Mouse (Mus musculus) forebrain, embryonic 15.5 days (tissue): ENCODE data around the gene Gpr84. TPM values are rescaled to one million over a fixed set of nuclear protein-coding genes. Genes with fewer than 3 reads are reported as not detected.

Experiments used
- ATAC-seq: fragments of 200-750 bp; cut with Nextera tagmentation; replicated peaks from 2 replicates; pipeline ENCODE4 v1.8.0; 2017; ENCODE audit warnings: mild to moderate bottlenecking, moderate TSS enrichment, moderate library complexity
- H3K27ac ChIP-seq: fragments of 300-500 bp; sonication (generic); replicated peaks from 2 replicates; pipeline ENCODE4 v1.5.1; 2015; ENCODE audit warnings: mild to moderate bottlenecking, inconsistent platforms
- H3K27me3 ChIP-seq: fragments of 300-500 bp; sonication (generic); 2 replicates; pipeline ENCODE4 v1.6.1; 2015; ENCODE audit warnings: inconsistent platforms
- H3K36me3 ChIP-seq: fragments of 300-500 bp; sonication (generic); 2 replicates; pipeline ENCODE4 v1.6.1; 2015; ENCODE audit warnings: mild to moderate bottlenecking, inconsistent platforms
- H3K4me1 ChIP-seq: fragments of 300-500 bp; sonication (generic); 2 replicates; pipeline ENCODE4 v1.6.1; 2015; ENCODE audit warnings: inconsistent platforms
- H3K4me2 ChIP-seq: fragments of 300-500 bp; sonication (generic); replicated peaks from 2 replicates; pipeline ENCODE4 v1.6.1; 2015; ENCODE audit warnings: mild to moderate bottlenecking, inconsistent platforms
- H3K4me3 ChIP-seq: fragments of 300-500 bp; sonication (generic); 2 replicates; pipeline ENCODE4 v1.5.1; 2015; ENCODE audit warnings: mild to moderate bottlenecking, inconsistent platforms
- H3K9ac ChIP-seq: fragments of 300-500 bp; sonication (generic); replicated peaks from 2 replicates; pipeline ENCODE4 v1.6.1; 2015; ENCODE audit warnings: mild to moderate bottlenecking, inconsistent platforms
- H3K9me3 ChIP-seq: fragments of 300-500 bp; sonication (generic); 2 replicates; pipeline ENCODE4 v1.6.1; 2016; ENCODE audit warnings: inconsistent platforms
- WGBS: fragments of 180-500 bp; shearing (Covaris S2); methylation state at CpG from one replicate; pipeline ENCODE4 v1.1.7; 2015; ENCODE audit warnings: mixed read lengths; 5-methylcytosine and 5-hydroxymethylcytosine counted together
- polyA plus RNA-seq: library from polyadenylated mRNA; unstranded; fragments of >200 nt; fragmentation: Nextera tagmentation; extraction: Ambion mirVana; gene quantifications from 2 replicates; pipeline ENCODE4 v1.2.1, GENCODE M21; 2015

The Gpr84 gene
- polyA plus RNA-seq, 1 experiment from 2014 or later, result 0.37 TPM

DNA sequence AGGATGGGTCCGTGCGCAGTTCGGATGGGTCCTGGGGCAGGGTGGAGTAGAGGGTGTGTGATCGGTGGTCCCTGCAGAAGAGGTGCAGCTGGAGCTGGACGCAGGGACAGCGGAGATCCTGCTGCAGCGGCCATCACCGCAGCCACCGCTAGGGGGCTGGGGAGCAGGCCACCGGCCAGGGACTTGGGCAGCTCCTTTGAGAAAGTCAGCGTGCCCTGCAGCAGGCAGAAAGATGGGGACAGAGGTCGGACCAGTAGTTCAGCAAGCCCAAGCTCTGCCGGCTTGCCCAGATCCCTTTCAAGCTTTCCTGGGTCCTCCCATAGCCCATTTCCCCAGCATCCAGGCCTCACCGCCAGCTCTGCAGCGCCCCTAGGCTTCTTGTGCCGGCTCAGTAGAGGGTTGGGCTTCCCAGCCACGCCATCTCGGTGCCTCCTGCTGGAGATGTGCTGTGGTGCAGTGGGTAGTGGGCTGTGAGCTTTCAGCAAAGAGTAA lies 4.6 kb upstream of the Gpr84 start:
- no peaks in the 10 kb centered on the region for H3K27me3 ChIP-seq
- no peaks in the 10 kb centered on the region for H3K9me3 ChIP-seq
- peak overlapping the region; percentile 42 for H3K4me2 ChIP-seq
- peaks cover 12% of the 10 kb centered on the region for H3K36me3 ChIP-seq
- H3K4me3 ChIP-seq, result peak overlapping the region; percentile 23
- WGBS, result 1% methylated on average over 18 of the region's 18 CpGs
- peak; percentile 66 for ATAC-seq
- H3K9ac ChIP-seq, result peak overlapping the region; percentile 35
- H3K4me1 ChIP-seq, result peaks cover 21% of the 10 kb centered on the region
- H3K27ac ChIP-seq, result 0 out of 2 replicates have a peak overlapping the region, but pooled peaks have one; percentile 14

DNA sequence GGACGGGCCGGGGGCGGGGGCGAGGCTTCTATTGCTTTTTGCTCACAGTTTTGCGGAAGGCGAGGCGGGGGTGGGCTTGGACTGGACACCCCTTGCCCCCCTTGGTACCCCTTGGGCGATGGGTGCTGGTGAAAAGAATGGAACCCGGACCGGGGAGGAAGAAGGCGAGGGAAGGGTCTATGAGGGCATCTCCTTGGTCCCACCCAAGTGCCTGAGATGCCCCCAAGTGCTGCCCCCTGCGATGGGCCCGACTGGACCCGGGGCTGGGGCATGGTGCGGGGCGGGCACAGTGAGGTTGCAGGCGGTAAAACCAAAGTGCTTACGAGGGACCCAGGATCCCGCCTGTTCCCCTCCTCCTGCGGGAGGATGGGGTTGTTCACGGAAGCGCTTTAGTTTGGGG lies 3.8 kb upstream of the Gpr84 start:
- H3K27ac ChIP-seq, result no peak overlapping the region
- 44% methylated on average over 22 of the region's 22 CpGs for WGBS
- peak overlapping the region; percentile 42; the same call in 1 of the 2 replicates for H3K4me2 ChIP-seq
- no peak overlapping the region for H3K9ac ChIP-seq
- H3K27me3 ChIP-seq, result no peaks in the 10 kb centered on the region
- ATAC-seq, result peak; percentile 18; the same call in 1 of the 2 replicates
- H3K9me3 ChIP-seq, result no peaks in the 10 kb centered on the region
- H3K36me3 ChIP-seq, result peaks cover 12% of the 10 kb centered on the region
- peaks cover 21% of the 10 kb centered on the region for H3K4me1 ChIP-seq
- peak overlapping the region; percentile 23; the same call in 1 of the 2 replicates for H3K4me3 ChIP-seq

DNA sequence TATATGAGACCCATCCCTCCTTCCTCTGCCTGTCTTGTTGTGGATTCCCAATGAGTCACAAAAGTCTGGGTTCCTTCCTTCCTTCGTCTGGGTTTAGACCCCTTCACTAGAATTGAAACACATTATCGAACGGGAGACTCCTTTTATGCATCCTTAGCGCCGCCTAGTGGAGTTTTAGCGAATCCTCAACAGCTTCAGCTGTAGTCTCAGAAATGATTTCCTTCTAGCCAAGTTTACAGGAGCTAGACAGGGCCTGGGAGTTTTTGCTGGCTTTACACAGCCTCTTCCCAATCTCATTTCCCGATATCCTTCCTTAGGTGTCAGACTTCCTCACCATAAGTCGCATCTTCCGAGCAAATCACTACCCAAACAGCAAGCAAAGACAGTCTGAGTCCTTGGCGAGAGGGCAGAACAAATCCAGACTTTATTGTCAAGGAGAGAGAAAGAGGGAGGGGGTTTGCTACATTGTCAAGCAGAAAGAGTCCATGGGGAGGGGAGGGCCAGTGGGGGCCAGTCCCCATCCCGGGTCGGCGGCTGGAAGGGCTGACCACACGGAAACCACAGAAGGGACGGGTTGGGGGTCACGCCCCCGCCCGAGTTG lies 3.2 kb upstream of the Gpr84 start:
- no peak overlapping the region for H3K4me2 ChIP-seq
- 0 out of 2 replicates have a peak overlapping the region, but pooled peaks have one; percentile 29 for H3K27ac ChIP-seq
- peaks cover 12% of the 10 kb centered on the region for H3K36me3 ChIP-seq
- no peak overlapping the region for H3K4me3 ChIP-seq
- H3K4me1 ChIP-seq, result peaks cover 21% of the 10 kb centered on the region
- H3K9ac ChIP-seq, result no peak overlapping the region
- ATAC-seq, result 0 out of 2 replicates have a peak, but pooled peaks have one; percentile 9
- H3K9me3 ChIP-seq, result no peaks in the 10 kb centered on the region
- H3K27me3 ChIP-seq, result no peaks in the 10 kb centered on the region
- WGBS, result 18% methylated on average over 18 of the region's 18 CpGs

DNA sequence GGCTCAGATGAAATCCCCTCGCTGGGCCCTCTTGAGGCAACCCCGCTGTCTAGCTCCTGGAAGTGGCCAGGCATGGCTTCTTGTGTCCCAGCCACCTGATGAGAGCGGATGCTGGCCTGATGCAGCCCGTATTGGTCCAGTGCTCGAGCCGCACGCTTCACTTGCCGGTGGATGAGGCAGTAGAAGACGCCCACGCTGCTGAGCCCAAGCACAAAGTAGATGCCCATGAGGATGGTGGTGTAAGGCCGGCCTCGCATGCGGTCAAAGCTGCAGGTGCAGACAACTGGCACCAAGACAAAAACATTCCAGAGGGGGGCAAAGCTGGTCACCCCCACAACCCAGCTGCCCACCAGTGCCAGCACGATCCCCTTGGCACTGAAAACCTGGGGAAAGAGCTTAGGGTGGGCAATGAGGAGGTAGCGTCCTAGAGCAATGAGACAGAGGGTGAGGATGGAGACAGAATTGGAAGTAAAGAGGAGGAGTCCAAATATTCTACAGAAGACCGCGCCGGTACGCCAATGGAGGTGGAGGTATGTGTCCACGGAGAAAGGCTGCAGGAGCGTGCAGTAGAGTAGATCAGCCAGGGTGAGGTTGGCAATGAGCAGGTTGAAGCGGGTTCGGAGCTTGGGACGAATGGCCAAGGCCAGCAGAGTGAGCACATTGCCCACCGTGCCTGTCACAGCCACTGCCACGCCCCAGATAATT lies 1.4 kb downstream of the Gpr84 start:
- no peak for ATAC-seq
- WGBS, result 63% methylated on average over 26 of the region's 26 CpGs

DNA sequence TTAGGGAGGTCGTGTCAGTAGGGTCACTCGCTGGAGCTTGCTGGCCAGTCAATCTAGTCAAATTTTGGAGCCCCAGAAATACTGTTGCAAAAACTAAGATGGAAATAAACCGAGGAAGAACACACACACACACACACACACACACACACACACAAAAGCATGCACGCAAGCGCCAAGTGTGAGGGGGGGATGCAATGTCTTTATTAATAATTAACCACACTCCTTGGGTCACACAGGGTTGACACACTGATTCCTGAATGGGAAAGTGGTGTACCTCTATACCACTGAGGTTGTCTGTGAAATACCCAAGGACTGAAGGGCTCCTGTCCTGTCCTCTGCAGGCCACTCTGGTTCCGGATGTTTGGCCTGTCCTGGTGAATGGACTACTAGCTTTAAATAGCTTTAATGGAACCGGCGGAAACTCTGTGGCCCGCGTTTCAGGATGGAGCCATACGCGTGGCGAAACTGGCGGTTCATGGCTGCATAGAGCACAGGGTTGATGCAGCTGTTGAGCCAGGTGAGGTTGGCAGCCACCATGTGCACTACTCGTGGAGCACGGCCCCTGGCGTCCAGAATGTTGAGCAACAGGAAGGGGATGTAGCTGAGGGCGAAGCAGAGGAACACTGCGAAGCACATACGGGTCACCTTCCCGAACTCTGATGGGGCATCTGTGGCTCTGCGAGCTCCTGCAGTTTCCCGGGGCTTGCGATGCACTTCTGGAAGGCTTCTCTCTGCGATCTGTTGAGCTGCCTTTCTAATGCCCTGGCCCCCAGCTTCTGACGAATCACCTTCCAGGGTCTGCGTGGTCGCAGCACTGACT lies 2.1 kb downstream of the Gpr84 start:
- 50% methylated on average over 28 of the region's 28 CpGs for WGBS
- Histone ChIP-seq H3K27me3 (no peaks in the 10 kb centered on the region), H3K4me3 (no peak overlapping the region), H3K4me2 (peak overlapping the region; percentile 4; the same call in 1 of the 2 replicates), H3K9me3 (no peaks in the 10 kb centered on the region), H3K27ac (no peak overlapping the region), H3K4me1 (peaks cover 32% of the 10 kb centered on the region), H3K9ac (0 out of 2 replicates have a peak overlapping the region, but pooled peaks have one; percentile 21), H3K36me3 (no peaks in the 10 kb centered on the region)
- ATAC-seq, result no peak

More for the DNA sequence above, 1.4 kb downstream of the Gpr84 start:
- no peak overlapping the region for H3K27ac ChIP-seq
- H3K4me2 ChIP-seq, result peak overlapping the region; percentile 4; the same call in 1 of the 2 replicates
- no peak overlapping the region for H3K4me3 ChIP-seq
- H3K4me1 ChIP-seq, result peaks cover 29% of the 10 kb centered on the region
- H3K27me3 ChIP-seq, result no peaks in the 10 kb centered on the region
- H3K9ac ChIP-seq, result 0 out of 2 replicates have a peak overlapping the region, but pooled peaks have one; percentile 21
- no peaks in the 10 kb centered on the region for H3K36me3 ChIP-seq
- no peaks in the 10 kb centered on the region for H3K9me3 ChIP-seq

DNA sequence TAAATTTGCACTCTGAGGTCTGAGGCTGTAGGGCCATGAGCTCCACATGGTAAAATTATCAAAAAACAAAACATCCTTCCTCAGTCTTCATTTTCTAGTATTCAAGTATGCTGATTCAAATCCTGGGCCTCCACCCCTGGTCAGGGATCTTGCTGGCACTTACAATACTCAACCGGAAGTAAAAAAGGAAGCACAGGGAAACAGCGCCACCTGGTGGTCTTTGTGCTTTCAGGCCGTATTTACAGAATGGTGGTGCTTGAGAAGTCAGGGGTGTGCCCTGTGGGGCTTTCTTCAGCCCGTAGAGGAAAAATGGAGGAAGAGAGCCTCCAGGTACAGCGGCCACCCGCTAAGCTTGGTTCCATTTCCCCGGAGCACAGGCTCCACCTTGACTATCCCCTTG lies 3.3 kb downstream of the Gpr84 start:
- Histone ChIP-seq H3K9ac (no peak overlapping the region), H3K9me3 (no peaks in the 10 kb centered on the region), H3K27ac (peak overlapping the region; percentile 99), H3K27me3 (no peaks in the 10 kb centered on the region), H3K4me2 (no peak overlapping the region), H3K4me3 (no peak overlapping the region), H3K36me3 (no peaks in the 10 kb centered on the region), H3K4me1 (peaks cover 42% of the 10 kb centered on the region)
- ATAC-seq, result no peak
- 1% methylated on average over 7 of the region's 7 CpGs for WGBS

DNA sequence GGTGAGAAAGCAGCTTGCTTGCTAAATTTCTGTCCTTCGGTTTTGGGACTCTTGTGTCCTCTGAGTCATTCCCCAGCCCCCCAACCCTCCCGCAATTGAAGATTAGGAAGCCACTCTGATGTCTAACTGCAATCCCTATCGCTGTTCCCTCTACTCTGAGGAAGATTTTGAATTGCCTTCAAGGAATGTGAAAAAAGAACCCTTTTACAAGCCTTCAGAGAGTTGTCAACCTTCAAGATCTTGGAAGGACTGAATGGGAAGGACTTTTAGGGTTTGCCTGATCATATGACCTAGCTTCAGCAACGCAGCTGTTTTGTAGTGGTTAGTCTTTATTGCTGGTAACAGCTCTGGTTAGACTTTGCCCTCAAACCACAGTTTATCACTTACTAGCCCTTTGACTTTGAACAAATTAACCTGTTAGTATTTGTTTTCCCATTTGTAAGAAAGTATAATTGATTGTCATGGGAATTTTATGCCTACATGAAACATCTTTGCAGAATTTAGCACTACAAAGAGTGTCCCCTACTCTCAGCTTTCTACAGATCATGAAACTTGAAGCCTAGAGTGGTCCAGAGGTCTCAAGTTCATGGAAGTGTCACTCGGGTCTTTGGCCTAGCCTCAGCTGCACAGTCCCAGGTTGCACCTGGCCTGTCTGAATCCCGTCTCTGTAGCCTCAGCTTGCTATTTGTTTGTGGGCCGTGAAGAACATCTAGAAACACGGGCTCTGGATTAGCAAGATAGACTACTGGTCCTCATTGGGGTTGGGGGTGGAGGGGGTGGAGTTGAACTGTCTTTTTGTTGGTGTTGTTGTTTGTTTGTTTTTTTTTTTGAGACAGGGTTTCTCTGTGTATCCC lies 4.4 kb downstream of the Gpr84 start:
- WGBS, result 33% methylated on average over 8 of the region's 8 CpGs

DNA sequence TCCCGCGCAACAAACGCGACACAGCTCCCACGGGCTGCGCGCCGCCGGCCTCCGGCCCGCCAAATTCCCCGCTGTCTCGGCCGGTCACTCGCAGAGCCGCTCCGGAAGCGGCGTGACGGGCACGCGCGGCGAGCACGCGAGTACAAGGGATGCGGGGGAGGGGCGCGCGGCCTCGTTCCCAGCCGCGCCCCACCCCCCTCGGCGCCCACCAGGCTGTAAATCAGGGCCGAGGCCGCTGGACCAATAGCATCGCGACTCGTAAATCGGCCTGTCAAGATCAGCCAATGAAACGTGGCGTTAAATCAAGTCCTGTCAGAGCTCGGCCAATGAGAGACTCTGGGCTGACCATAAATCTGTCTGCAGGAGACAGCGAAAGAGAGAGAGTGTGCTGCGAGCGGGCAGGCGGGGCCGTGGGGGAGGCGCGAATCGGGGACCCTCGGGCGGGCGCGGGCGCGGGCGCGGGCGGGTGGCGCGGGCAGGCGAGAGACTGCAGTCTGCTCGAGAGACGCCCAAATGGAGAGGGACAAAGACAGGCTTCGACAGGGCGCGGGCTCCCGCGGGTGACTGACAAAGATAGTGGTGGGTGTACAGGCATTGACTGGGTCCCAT lies 5.2 kb downstream of the Gpr84 start:
- Histone ChIP-seq H3K4me1 (peaks cover 61% of the 10 kb centered on the region), H3K4me2 (peak overlapping the region; percentile 76), H3K4me3 (peak overlapping the region; percentile 50), H3K36me3 (no peaks in the 10 kb centered on the region), H3K27me3 (no peaks in the 10 kb centered on the region), H3K9me3 (no peaks in the 10 kb centered on the region), H3K27ac (peak overlapping the region; percentile 99), H3K9ac (peak overlapping the region; percentile 78)
- ATAC-seq, result peak; percentile 96
- under 1% methylated on average over 71 of the region's 71 CpGs for WGBS

More for the DNA sequence above, 4.4 kb downstream of the Gpr84 start:
- Histone ChIP-seq H3K4me2 (peak overlapping the region; percentile 76), H3K27ac (peak overlapping the region; percentile 99), H3K36me3 (no peaks in the 10 kb centered on the region), H3K9ac (peak overlapping the region; percentile 70), H3K9me3 (no peaks in the 10 kb centered on the region), H3K4me1 (peaks cover 52% of the 10 kb centered on the region), H3K4me3 (peak overlapping the region; percentile 41), H3K27me3 (no peaks in the 10 kb centered on the region)
- no peak for ATAC-seq

DNA sequence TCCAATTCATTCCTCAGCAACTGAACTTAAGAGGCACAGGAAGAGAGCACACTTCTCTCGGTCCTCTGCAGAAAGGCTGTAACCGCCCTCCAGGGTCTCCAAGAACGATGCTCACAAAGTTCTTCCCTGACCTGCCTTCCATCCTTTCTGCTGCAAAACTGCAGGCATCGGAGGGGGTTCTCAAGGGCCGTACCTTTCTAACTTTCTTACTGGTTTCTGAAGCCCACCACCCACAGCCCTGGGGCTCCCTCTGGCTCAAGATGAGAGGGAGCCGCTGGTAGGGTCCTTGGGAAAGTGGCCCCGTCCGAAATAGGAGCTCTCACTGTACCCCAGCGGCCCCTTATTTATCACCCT lies 5.8 kb downstream of the Gpr84 start:
- Histone ChIP-seq H3K4me1 (peaks cover 66% of the 10 kb centered on the region), H3K27ac (peak overlapping the region; percentile 99)
- WGBS, result 0% methylated on average over 9 of the region's 9 CpGs

DNA sequence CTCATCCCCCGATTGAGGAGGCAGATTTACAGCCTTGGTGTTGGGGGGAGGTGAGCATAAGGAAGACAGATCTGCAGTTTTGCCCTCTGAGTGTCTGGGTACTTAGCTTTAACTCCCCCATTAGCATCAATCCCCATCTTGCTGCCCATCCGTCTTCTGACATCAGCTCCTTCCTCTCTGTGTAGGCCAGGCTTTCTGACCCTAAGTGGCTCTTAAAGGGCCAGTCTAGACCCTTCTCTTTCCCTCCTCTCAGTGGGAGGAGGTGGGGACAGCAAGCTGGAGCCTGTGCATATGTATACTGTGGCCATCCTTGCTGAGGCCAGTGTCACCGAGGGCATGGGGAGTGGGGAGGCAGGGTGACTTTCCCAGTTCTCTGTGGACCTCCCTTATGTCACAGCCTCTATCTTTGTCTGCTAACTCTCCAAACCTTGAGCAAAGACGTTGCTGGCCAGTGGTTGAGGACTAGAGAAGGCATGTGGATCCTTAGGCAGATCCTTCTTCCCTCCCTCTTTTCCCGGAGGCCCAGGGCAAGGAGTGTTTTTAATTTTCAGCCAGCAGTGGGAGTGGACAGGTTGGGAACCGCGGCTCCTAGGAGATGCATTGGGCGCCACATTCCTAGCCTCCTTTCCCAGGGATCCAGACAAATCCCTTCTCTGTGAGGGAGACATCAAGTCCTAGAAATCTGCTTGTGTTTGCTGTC lies 6.3 kb downstream of the Gpr84 start:
- peak overlapping the region; percentile 50 for H3K4me3 ChIP-seq
- WGBS, result 11% methylated on average over 8 of the region's 8 CpGs
- H3K9ac ChIP-seq, result peak overlapping the region; percentile 78

More for the DNA sequence above, 5.8 kb downstream of the Gpr84 start:
- Histone ChIP-seq H3K4me2 (peak overlapping the region; percentile 76), H3K9me3 (no peaks in the 10 kb centered on the region), H3K9ac (peak overlapping the region; percentile 78), H3K27me3 (no peaks in the 10 kb centered on the region), H3K36me3 (no peaks in the 10 kb centered on the region), H3K4me3 (peak overlapping the region; percentile 50)
- peak; percentile 5; the same call in 1 of the 2 replicates for ATAC-seq

More for the DNA sequence above, 6.3 kb downstream of the Gpr84 start:
- Histone ChIP-seq H3K27me3 (no peaks in the 10 kb centered on the region), H3K4me1 (peaks cover 72% of the 10 kb centered on the region), H3K36me3 (no peaks in the 10 kb centered on the region), H3K4me2 (peak overlapping the region; percentile 76), H3K27ac (peak overlapping the region; percentile 99), H3K9me3 (no peaks in the 10 kb centered on the region)
- ATAC-seq, result no peak
